Mouse (Mus musculus) limb, embryonic 15.5 days (tissue): ENCODE data around the gene Serinc3. TPM values are rescaled to one million over a fixed set of nuclear protein-coding genes. Genes with fewer than 3 reads are reported as not detected.
A peak's percentile ranks its signal among the peaks of the same experiment; 100 is the strongest.
"Not testable (repeated sequence)": the region's sequence is repeated elsewhere in the genome, so short reads cannot be mapped to it uniquely, and the experiment has no call there.

Source experiments
- ATAC-seq: fragments of 200-750 bp; cut with Nextera tagmentation; 2 replicates; pipeline ENCODE4 v1.8.0; 2017; ENCODE audit warnings: low read depth, moderate TSS enrichment; ENCODE audit not compliant: insufficient number of reproducible peaks, low FRiP score, low TSS enrichment
- H3K27ac ChIP-seq: fragments of 300-500 bp; sonication (generic); 2 replicates; pipeline ENCODE4 v1.5.1; 2015; ENCODE audit warnings: moderate library complexity, mild to moderate bottlenecking, inconsistent platforms
- H3K27me3 ChIP-seq: fragments of 300-500 bp; sonication (generic); 2 replicates; pipeline ENCODE4 v1.6.1; 2015; ENCODE audit warnings: inconsistent platforms
- H3K36me3 ChIP-seq: fragments of 300-500 bp; sonication (generic); 2 replicates; pipeline ENCODE4 v1.6.1; 2015; ENCODE audit warnings: inconsistent platforms
- H3K4me1 ChIP-seq: fragments of 300-500 bp; sonication (generic); 2 replicates; pipeline ENCODE4 v1.6.1; 2015; ENCODE audit warnings: inconsistent platforms
- H3K4me2 ChIP-seq: fragments of 300-500 bp; sonication (generic); 2 replicates; pipeline ENCODE4 v1.6.1; 2015; ENCODE audit warnings: mild to moderate bottlenecking, inconsistent platforms
- H3K4me3 ChIP-seq: fragments of 300-500 bp; sonication (generic); 2 replicates; pipeline ENCODE4 v1.5.1; 2015; ENCODE audit warnings: mild to moderate bottlenecking, inconsistent platforms
- H3K9ac ChIP-seq: fragments of 300-500 bp; sonication (generic); 2 replicates; pipeline ENCODE4 v1.6.1; 2015; ENCODE audit warnings: inconsistent platforms
- H3K9me3 ChIP-seq: fragments of 300-500 bp; sonication (generic); 2 replicates; pipeline ENCODE4 v1.6.1; 2016; ENCODE audit warnings: inconsistent platforms
- WGBS: fragments of 180-500 bp; shearing (Covaris S2); methylation state at CpG from one replicate; pipeline ENCODE4 v1.1.7; 2015; 5-methylcytosine and 5-hydroxymethylcytosine counted together
- polyA plus RNA-seq: library from polyadenylated mRNA; unstranded; fragments of >200 nt; fragmentation: Nextera tagmentation; extraction: Ambion mirVana; gene quantifications from 2 replicates; pipeline ENCODE4 v1.2.1, GENCODE M21; 2015

Gene Serinc3
- polyA plus RNA-seq: 40.3 and 41.3 TPM in 2 replicates

GRCm38 (mm10) chr2:163644575-163645385, at the start of gene Serinc3:
TSS of gene Serinc3 (minus strand) at chr2:163645131.
- H3K27me3 ChIP-seq: no peaks in the 10 kb centered on the region
- 0 out of 2 replicates have a peak, but pooled peaks cover 2% of the 10 kb centered on the region for H3K36me3 ChIP-seq
- WGBS: under 1% methylated on average over 73 of the region's 74 CpGs
- H3K4me2 ChIP-seq: peak within 1 kb of the TSS; percentile 44
- H3K9ac ChIP-seq: peak within 1 kb of the TSS; percentile 97
- H3K4me1 ChIP-seq: peaks cover 12% of the 10 kb centered on the region
- H3K27ac ChIP-seq: peak within 1 kb of the TSS; percentile 99
- ATAC-seq: peak; percentile 95
- no peaks in the 10 kb centered on the region for H3K9me3 ChIP-seq
- peak within 1 kb of the TSS; percentile 99 for H3K4me3 ChIP-seq

- Histone ChIP-seq H3K27ac (peak overlapping the region; percentile 81), H3K9me3 (no peaks in the 10 kb centered on the region), H3K4me2 (no peak overlapping the region), H3K27me3 (no peaks in the 10 kb centered on the region), H3K36me3 (no peaks in the 10 kb centered on the region), H3K9ac (no peak overlapping the region), H3K4me3 (peak overlapping the region; percentile 9; the same call in 1 of the 2 replicates), H3K4me1 (peaks cover 40% of the 10 kb centered on the region)
- peak; percentile 44; the same call in 1 of the 2 replicates for ATAC-seq
- WGBS: 55% methylated on average over 9 of the region's 9 CpGs
Observed at GRCm38 (mm10) chr2:163693716-163694314, 48.9 kb upstream of the Serinc3 start.

- ATAC-seq: no peak
- Histone ChIP-seq H3K4me3 (no peak overlapping the region), H3K27me3 (no peaks in the 10 kb centered on the region), H3K4me2 (no peak overlapping the region), H3K27ac (peak overlapping the region; percentile 81), H3K36me3 (no peaks in the 10 kb centered on the region), H3K4me1 (peaks cover 34% of the 10 kb centered on the region), H3K9me3 (no peaks in the 10 kb centered on the region), H3K9ac (no peak overlapping the region)
- 59% methylated on average over 3 of the region's 3 CpGs for WGBS
Observed at GRCm38 (mm10) chr2:163692873-163693612, 48.1 kb upstream of the Serinc3 start.

GRCm38 (mm10) chr2:163691846-163692605, 47.1 kb upstream of the Serinc3 start:
- 82% methylated on average over 6 of the region's 6 CpGs for WGBS
- no peak overlapping the region for H3K27ac ChIP-seq
- no peak for ATAC-seq
- peaks cover 28% of the 10 kb centered on the region for H3K4me1 ChIP-seq
- H3K9me3 ChIP-seq: no peaks in the 10 kb centered on the region
- H3K36me3 ChIP-seq: no peaks in the 10 kb centered on the region
- H3K4me2 ChIP-seq: no peak overlapping the region
- H3K9ac ChIP-seq: no peak overlapping the region
- H3K27me3 ChIP-seq: no peaks in the 10 kb centered on the region
- no peak overlapping the region for H3K4me3 ChIP-seq

GRCm38 (mm10) chr2:163690409-163691304, 45.7 kb upstream of the Serinc3 start:
- H3K9ac ChIP-seq: no peak overlapping the region

GRCm38 (mm10) chr2:163689771-163690170, 44.8 kb upstream of the Serinc3 start:
- H3K4me2 ChIP-seq: no peak overlapping the region
- H3K27ac ChIP-seq: no peak overlapping the region
- no peaks in the 10 kb centered on the region for H3K27me3 ChIP-seq
- H3K4me1 ChIP-seq: peaks cover 37% of the 10 kb centered on the region
- ATAC-seq: no peak
- H3K36me3 ChIP-seq: no peaks in the 10 kb centered on the region
- no peaks in the 10 kb centered on the region for H3K9me3 ChIP-seq
- no peak overlapping the region for H3K4me3 ChIP-seq
- no peak overlapping the region for H3K9ac ChIP-seq
- 91% methylated on average over 3 of the region's 3 CpGs for WGBS

More at GRCm38 (mm10) chr2:163690409-163691304, 45.7 kb upstream of the Serinc3 start:
- H3K36me3 ChIP-seq: no peaks in the 10 kb centered on the region
- no peak overlapping the region for H3K27ac ChIP-seq
- H3K9me3 ChIP-seq: no peaks in the 10 kb centered on the region
- H3K4me1 ChIP-seq: peaks cover 31% of the 10 kb centered on the region
- H3K4me2 ChIP-seq: no peak overlapping the region
- no peaks in the 10 kb centered on the region for H3K27me3 ChIP-seq
- WGBS: 78% methylated on average over 8 of the region's 8 CpGs
- ATAC-seq: no peak
- no peak overlapping the region for H3K4me3 ChIP-seq

GRCm38 (mm10) chr2:163688377-163688776, 43.4 kb upstream of the Serinc3 start:
- ATAC-seq, H3K4me3 ChIP-seq, H3K36me3 ChIP-seq, H3K4me2 ChIP-seq, H3K27ac ChIP-seq, H3K27me3 ChIP-seq, H3K9ac ChIP-seq, H3K9me3 ChIP-seq: not testable (repeated sequence)
- WGBS: 100% methylated on average over 1 of the region's 1 CpGs
- H3K4me1 ChIP-seq: peaks cover 27% of the 10 kb centered on the region

- no peaks in the 10 kb centered on the region for H3K27me3 ChIP-seq
- WGBS: 67% methylated on average over 3 of the region's 3 CpGs
- no peaks in the 10 kb centered on the region for H3K36me3 ChIP-seq
- no peaks in the 10 kb centered on the region for H3K9me3 ChIP-seq
- no peak overlapping the region for H3K27ac ChIP-seq
- H3K4me3 ChIP-seq: no peak overlapping the region
- no peak overlapping the region for H3K9ac ChIP-seq
- ATAC-seq: no peak
- peaks cover 20% of the 10 kb centered on the region for H3K4me1 ChIP-seq
- no peak overlapping the region for H3K4me2 ChIP-seq
Observed at GRCm38 (mm10) chr2:163686886-163687285, 42.0 kb upstream of the Serinc3 start.

- no peaks in the 10 kb centered on the region for H3K36me3 ChIP-seq
- H3K27ac ChIP-seq: peak overlapping the region; percentile 75
- no peak for ATAC-seq
- H3K4me2 ChIP-seq: no peak overlapping the region
- H3K9me3 ChIP-seq: no peaks in the 10 kb centered on the region
- H3K4me3 ChIP-seq: no peak overlapping the region
- H3K9ac ChIP-seq: no peak overlapping the region
- peaks cover 20% of the 10 kb centered on the region for H3K4me1 ChIP-seq
- H3K27me3 ChIP-seq: no peaks in the 10 kb centered on the region
- 74% methylated on average over 5 of the region's 5 CpGs for WGBS
Observed at GRCm38 (mm10) chr2:163686233-163686632, 41.3 kb upstream of the Serinc3 start.

GRCm38 (mm10) chr2:163685761-163686200, 40.9 kb upstream of the Serinc3 start:
- no peaks in the 10 kb centered on the region for H3K9me3 ChIP-seq
- H3K9ac ChIP-seq: no peak overlapping the region
- H3K27ac ChIP-seq: peak overlapping the region; percentile 75

More at GRCm38 (mm10) chr2:163685761-163686200, 40.9 kb upstream of the Serinc3 start:
- no peak for ATAC-seq
- peaks cover 17% of the 10 kb centered on the region for H3K4me1 ChIP-seq
- H3K4me2 ChIP-seq: no peak overlapping the region
- H3K36me3 ChIP-seq: no peaks in the 10 kb centered on the region
- H3K27me3 ChIP-seq: no peaks in the 10 kb centered on the region
- no peak overlapping the region for H3K4me3 ChIP-seq
- WGBS: 43% methylated on average over 6 of the region's 6 CpGs
